Mouse (Mus musculus): ENCODE results near the gene Cers6. TPM values are rescaled to one million over a fixed set of nuclear protein-coding genes. Genes with fewer than 3 reads are reported as not detected.

The Cers6 gene
- polyA plus RNA-seq, 1 experiment, result 3.2 TPM

- no peak for TF ChIP-seq POLR2A (IDR thresholded peaks at IDR 0.05; ENCODE audit: control insufficient read depth, low read depth, low read length)
- TF ChIP-seq CTCF (IDR thresholded peaks at IDR 0.05; ENCODE audit: control insufficient read depth, insufficient read depth, insufficient replicate concordance, low read depth, low read length), result no peak
- H3K4me1 ChIP-seq (ENCODE audit: control insufficient read depth, insufficient read depth, low read length), result peaks cover 4% of the 10 kb centered on the region
- H3K4me3 ChIP-seq (ENCODE audit: control insufficient read depth, low read depth, low read length), result no peak overlapping the region
- H3K27me3 ChIP-seq (ENCODE audit: control insufficient read depth, insufficient read depth, low read length), result no peaks in the 10 kb centered on the region
- H3K27ac ChIP-seq (ENCODE audit: control insufficient read depth, insufficient read depth, low read depth, low read length), result no peak overlapping the region
- no peaks in the 10 kb centered on the region for H3K36me3 ChIP-seq (ENCODE audit: control insufficient read depth, insufficient read depth, low read length)
Measured at GRCm38 (mm10) chr2:69132488-69133040, 271.3 kb downstream of the Cers6 start.

GRCm38 (mm10) chr2:69134186-69134585 lies 272.9 kb downstream of the Cers6 start:
- no peaks in the 10 kb centered on the region for H3K36me3 ChIP-seq (ENCODE audit: control insufficient read depth, insufficient read depth, low read length)

GRCm38 (mm10) chr2:69134937-69135336 lies 273.7 kb downstream of the Cers6 start:
- Histone ChIP-seq H3K4me3 (ENCODE audit: control insufficient read depth, low read depth, low read length) (no peak overlapping the region), H3K27me3 (ENCODE audit: control insufficient read depth, insufficient read depth, low read length) (no peaks in the 10 kb centered on the region), H3K4me1 (ENCODE audit: control insufficient read depth, insufficient read depth, low read length) (no peaks in the 10 kb centered on the region), H3K27ac (ENCODE audit: control insufficient read depth, insufficient read depth, low read depth, low read length) (no peak overlapping the region), H3K36me3 (ENCODE audit: control insufficient read depth, insufficient read depth, low read length) (no peaks in the 10 kb centered on the region)
- TF ChIP-seq POLR2A (IDR thresholded peaks at IDR 0.05; ENCODE audit: control insufficient read depth, low read depth, low read length), result no peak
- TF ChIP-seq CTCF (IDR thresholded peaks at IDR 0.05; ENCODE audit: control insufficient read depth, insufficient read depth, insufficient replicate concordance, low read depth, low read length), result no peak

More at GRCm38 (mm10) chr2:69134186-69134585, 272.9 kb downstream of the Cers6 start:
- Histone ChIP-seq H3K27ac (ENCODE audit: control insufficient read depth, insufficient read depth, low read depth, low read length) (no peak overlapping the region), H3K4me3 (ENCODE audit: control insufficient read depth, low read depth, low read length) (no peak overlapping the region), H3K4me1 (ENCODE audit: control insufficient read depth, insufficient read depth, low read length) (peaks cover 1% of the 10 kb centered on the region), H3K27me3 (ENCODE audit: control insufficient read depth, insufficient read depth, low read length) (no peaks in the 10 kb centered on the region)
- no peak for TF ChIP-seq CTCF (IDR thresholded peaks at IDR 0.05; ENCODE audit: control insufficient read depth, insufficient read depth, insufficient replicate concordance, low read depth, low read length)

GRCm38 (mm10) chr2:69135661-69136576 lies 274.7 kb downstream of the Cers6 start, which contains the start of gene Nostrin:
Gene Nostrin, plus strand, starts transcription at chr2:69135800.
- no peak for TF ChIP-seq CTCF (IDR thresholded peaks at IDR 0.05; ENCODE audit: control insufficient read depth, insufficient read depth, insufficient replicate concordance, low read depth, low read length)
- TF ChIP-seq POLR2A (IDR thresholded peaks at IDR 0.05; ENCODE audit: control insufficient read depth, low read depth, low read length), result no peak
- no peak within 1 kb of the TSS for H3K4me3 ChIP-seq (ENCODE audit: control insufficient read depth, low read depth, low read length)
- no peaks in the 10 kb centered on the region for H3K4me1 ChIP-seq (ENCODE audit: control insufficient read depth, insufficient read depth, low read length)
- H3K36me3 ChIP-seq (ENCODE audit: control insufficient read depth, insufficient read depth, low read length), result no peaks in the 10 kb centered on the region
- H3K27me3 ChIP-seq (ENCODE audit: control insufficient read depth, insufficient read depth, low read length), result no peaks in the 10 kb centered on the region
- no peak within 1 kb of the TSS for H3K27ac ChIP-seq (ENCODE audit: control insufficient read depth, insufficient read depth, low read depth, low read length)

- Histone ChIP-seq H3K36me3 (ENCODE audit: control insufficient read depth, insufficient read depth, low read length) (no peaks in the 10 kb centered on the region), H3K27ac (ENCODE audit: control insufficient read depth, insufficient read depth, low read depth, low read length) (no peak overlapping the region), H3K4me3 (ENCODE audit: control insufficient read depth, low read depth, low read length) (no peak overlapping the region), H3K4me1 (ENCODE audit: control insufficient read depth, insufficient read depth, low read length) (no peaks in the 10 kb centered on the region), H3K27me3 (ENCODE audit: control insufficient read depth, insufficient read depth, low read length) (no peaks in the 10 kb centered on the region)
- no peak for TF ChIP-seq POLR2A (IDR thresholded peaks at IDR 0.05; ENCODE audit: control insufficient read depth, low read depth, low read length)
- TF ChIP-seq CTCF (IDR thresholded peaks at IDR 0.05; ENCODE audit: control insufficient read depth, insufficient read depth, insufficient replicate concordance, low read depth, low read length), result no peak
Measured at GRCm38 (mm10) chr2:69137406-69138084, 276.3 kb downstream of the Cers6 start.

- H3K4me3 ChIP-seq (ENCODE audit: control insufficient read depth, low read depth, low read length), result no peak overlapping the region
- H3K4me1 ChIP-seq (ENCODE audit: control insufficient read depth, insufficient read depth, low read length), result no peaks in the 10 kb centered on the region
- H3K27ac ChIP-seq (ENCODE audit: control insufficient read depth, insufficient read depth, low read depth, low read length), result no peak overlapping the region
- H3K27me3 ChIP-seq (ENCODE audit: control insufficient read depth, insufficient read depth, low read length), result no peaks in the 10 kb centered on the region
- H3K36me3 ChIP-seq (ENCODE audit: control insufficient read depth, insufficient read depth, low read length), result no peaks in the 10 kb centered on the region
- TF ChIP-seq POLR2A (IDR thresholded peaks at IDR 0.05; ENCODE audit: control insufficient read depth, low read depth, low read length), result no peak
- no peak for TF ChIP-seq CTCF (IDR thresholded peaks at IDR 0.05; ENCODE audit: control insufficient read depth, insufficient read depth, insufficient replicate concordance, low read depth, low read length)
Measured at GRCm38 (mm10) chr2:69138759-69139158, 277.5 kb downstream of the Cers6 start.

GRCm38 (mm10) chr2:69140215-69140614 lies 279.0 kb downstream of the Cers6 start:
- Histone ChIP-seq H3K27me3 (ENCODE audit: control insufficient read depth, insufficient read depth, low read length) (no peaks in the 10 kb centered on the region), H3K27ac (ENCODE audit: control insufficient read depth, insufficient read depth, low read depth, low read length) (no peak overlapping the region), H3K36me3 (ENCODE audit: control insufficient read depth, insufficient read depth, low read length) (no peaks in the 10 kb centered on the region), H3K4me3 (ENCODE audit: control insufficient read depth, low read depth, low read length) (no peak overlapping the region), H3K4me1 (ENCODE audit: control insufficient read depth, insufficient read depth, low read length) (no peaks in the 10 kb centered on the region)
- no peak for TF ChIP-seq CTCF (IDR thresholded peaks at IDR 0.05; ENCODE audit: control insufficient read depth, insufficient read depth, insufficient replicate concordance, low read depth, low read length)
- no peak for TF ChIP-seq POLR2A (IDR thresholded peaks at IDR 0.05; ENCODE audit: control insufficient read depth, low read depth, low read length)
